Mouse (Mus musculus) heart, postnatal 25 days (tissue): ENCODE measurements around the gene E2f8. TPM values are rescaled to one million over a fixed set of nuclear protein-coding genes. Genes with fewer than 3 reads are reported as not detected.

Experiments
- DNase-seq: peaks from one replicate; pipeline ENCODE4 v3.0.0; 2022; ENCODE audit warnings: low spot score
- intact Hi-C: fragments of 180-260 bp; cut with DNase I; formaldehyde crosslinking; loops from one replicate; pipeline ENCODE4 v1.15.1; 2025
- total RNA-seq, 2 experiments: library from RNA; stranded (reverse); gene quantifications; 2 replicates each; pipeline ENCODE4 v1.2.3; 2021

The E2f8 gene
- total RNA-seq, 2 experiments from 2014 or later = 0.75 to 0.87 TPM

GRCm38 (mm10) chr7:48861796-48862195 is 19.6 kb downstream of the E2f8 start:
- intact Hi-C loops = no loop called here
- no peak for DNase-seq

GRCm38 (mm10) chr7:48860948-48861347 is 20.4 kb downstream of the E2f8 start:
- intact Hi-C loops = no loop called here
- DNase-seq = no peak

GRCm38 (mm10) chr7:48859362-48859761 is 22.0 kb downstream of the E2f8 start:
- no peak for DNase-seq
- intact Hi-C loops = no loop called here

- intact Hi-C loops = no loop called here
- no peak for DNase-seq
Observed at GRCm38 (mm10) chr7:48858257-48858656, 23.1 kb downstream of the E2f8 start.

GRCm38 (mm10) chr7:48855461-48855860 is 25.9 kb downstream of the E2f8 start:
- intact Hi-C loops = no loop called here
- no peak for DNase-seq

- DNase-seq = no peak
Observed at GRCm38 (mm10) chr7:48853496-48853895, 27.9 kb downstream of the E2f8 start.

GRCm38 (mm10) chr7:48851529-48852104 is 29.8 kb downstream of the E2f8 start:
- intact Hi-C loops = no loop called here
- DNase-seq = no peak

More at GRCm38 (mm10) chr7:48853496-48853895, 27.9 kb downstream of the E2f8 start:
- intact Hi-C loops = no loop called here

- intact Hi-C loops = no loop called here
- DNase-seq = no peak
Observed at GRCm38 (mm10) chr7:48847820-48848650, 33.4 kb downstream of the E2f8 start, which contains the start of gene Csrp3. Gene Csrp3, minus strand, starts transcription at chr7:48848033.

GRCm38 (mm10) chr7:48846755-48847154 is 34.6 kb downstream of the E2f8 start:
- DNase-seq = peak; percentile 26
- intact Hi-C loops = no loop called here

- intact Hi-C loops = loop anchor here (2.0 kb wide), 1 partner anchor 17 kb away; no protein-coding TSS in a partner anchor
- DNase-seq = no peak
Observed at GRCm38 (mm10) chr7:48845213-48845973, 36.0 kb downstream of the E2f8 start.

- intact Hi-C loops = no loop called here
- DNase-seq = no peak
Observed at GRCm38 (mm10) chr7:48843541-48843940, 37.9 kb downstream of the E2f8 start.

GRCm38 (mm10) chr7:48842353-48842752 is 39.0 kb downstream of the E2f8 start:
- intact Hi-C loops = no loop called here
- DNase-seq = no peak

- intact Hi-C loops = no loop called here
- DNase-seq = no peak
Observed at GRCm38 (mm10) chr7:48841538-48841937, 39.9 kb downstream of the E2f8 start.

- intact Hi-C loops = no loop called here
- DNase-seq = no peak
Observed at GRCm38 (mm10) chr7:48840545-48840944, 40.9 kb downstream of the E2f8 start.

- intact Hi-C loops = loop anchor here (5.0 kb wide), 1 partner anchor 39 kb away; no protein-coding TSS in a partner anchor
- no peak for DNase-seq
Observed at GRCm38 (mm10) chr7:48838434-48838833, 43.0 kb downstream of the E2f8 start.

- intact Hi-C loops = loop anchor here (5.0 kb wide), 1 partner anchor 40 kb away; no protein-coding TSS in a partner anchor
- no peak for DNase-seq
Observed at GRCm38 (mm10) chr7:48836949-48837348, 44.4 kb downstream of the E2f8 start.

- DNase-seq = no peak
- intact Hi-C loops = loop anchor here (5.0 kb wide), 1 partner anchor 42 kb away; no protein-coding TSS in a partner anchor
Observed at GRCm38 (mm10) chr7:48834989-48835626, 46.3 kb downstream of the E2f8 start.

GRCm38 (mm10) chr7:48834371-48834970 is 46.9 kb downstream of the E2f8 start:
- DNase-seq = no peak

GRCm38 (mm10) chr7:48832735-48833134 is 48.7 kb downstream of the E2f8 start:
- no peak for DNase-seq
- intact Hi-C loops = no loop called here

More at GRCm38 (mm10) chr7:48834371-48834970, 46.9 kb downstream of the E2f8 start:
- intact Hi-C loops = no loop called here
